Mouse (Mus musculus): Measurements from ENCODE around the gene Dazap1. TPM values are rescaled to one million over a fixed set of nuclear protein-coding genes. Genes with fewer than 3 reads are reported as not detected.

The Dazap1 gene
- polyA plus RNA-seq, 1 experiment from 2014 or later, result 53.2 TPM

GRCm38 (mm10) chr10:80227166-80227539 is 34.1 kb upstream of the Dazap1 start:
- DNase-seq (ENCODE audit: low spot score), result no peak
- H3K4me1 ChIP-seq (replicated peaks; ENCODE audit: control insufficient read depth, insufficient read depth, low read length), result peaks cover 16% of the 10 kb centered on the region

GRCm38 (mm10) chr10:80227877-80228775 is 33.2 kb upstream of the Dazap1 start:
- Histone ChIP-seq H3K9ac (ENCODE audit: low read length) (peak overlapping the region; percentile 97), H3K4me2 (ENCODE audit: low read depth, low read length, severe bottlenecking) (peak overlapping the region; percentile 93), H3K27ac (ENCODE audit: low read depth, low read length) (peak overlapping the region; percentile 34; the same call in 1 of the 2 replicates), H3K36me3 (ENCODE audit: control insufficient read depth, insufficient read depth, low read length) (no peaks in the 10 kb centered on the region; the same call in 1 of the 2 replicates), H3K9me3 (ENCODE audit: control insufficient read depth, low read length) (no peaks in the 10 kb centered on the region), H3K27me3 (ENCODE audit: control insufficient read depth, insufficient read depth, low read length) (no peaks in the 10 kb centered on the region), H3K4me3 (ENCODE audit: low read depth, low read length) (peak overlapping the region; percentile 82), H3K4me1 (replicated peaks; ENCODE audit: control insufficient read depth, insufficient read depth, low read length) (peaks cover 19% of the 10 kb centered on the region)
- DNase-seq (ENCODE audit: low spot score) (no peak), ATAC-seq (replicated peaks; ENCODE audit: low FRiP score) (no peak)
- WGBS, result 72% methylated on average over 15 of the region's 15 CpGs

More at GRCm38 (mm10) chr10:80227166-80227539, 34.1 kb upstream of the Dazap1 start:
- no peaks in the 10 kb centered on the region for H3K9me3 ChIP-seq (ENCODE audit: control insufficient read depth, low read length)
- H3K27me3 ChIP-seq (ENCODE audit: control insufficient read depth, insufficient read depth, low read length), result no peaks in the 10 kb centered on the region
- peak overlapping the region; percentile 82 for H3K4me3 ChIP-seq (ENCODE audit: low read depth, low read length)
- ATAC-seq (replicated peaks; ENCODE audit: low FRiP score), result no peak
- H3K4me2 ChIP-seq (ENCODE audit: low read depth, low read length, severe bottlenecking), result peak overlapping the region; percentile 93
- peak overlapping the region; percentile 88 for H3K27ac ChIP-seq (ENCODE audit: low read depth, low read length)
- 9% methylated on average over 10 of the region's 10 CpGs for WGBS
- peak overlapping the region; percentile 97 for H3K9ac ChIP-seq (ENCODE audit: low read length)
- no peaks in the 10 kb centered on the region; the same call in 1 of the 2 replicates for H3K36me3 ChIP-seq (ENCODE audit: control insufficient read depth, insufficient read depth, low read length)

GRCm38 (mm10) chr10:80236145-80236825 is 25.0 kb upstream of the Dazap1 start:
- WGBS, result 95% methylated on average over 13 of the region's 13 CpGs
- Histone ChIP-seq H3K9me3 (ENCODE audit: control insufficient read depth, low read length) (no peaks in the 10 kb centered on the region), H3K36me3 (ENCODE audit: control insufficient read depth, insufficient read depth, low read length) (peaks cover 16% of the 10 kb centered on the region), H3K9ac (ENCODE audit: low read length) (no peak overlapping the region), H3K4me3 (ENCODE audit: low read depth, low read length) (no peak overlapping the region), H3K4me1 (replicated peaks; ENCODE audit: control insufficient read depth, insufficient read depth, low read length) (peaks cover 5% of the 10 kb centered on the region; the same call in 1 of the 2 replicates), H3K4me2 (ENCODE audit: low read depth, low read length, severe bottlenecking) (no peak overlapping the region), H3K27ac (ENCODE audit: low read depth, low read length) (no peak overlapping the region), H3K27me3 (ENCODE audit: control insufficient read depth, insufficient read depth, low read length) (no peaks in the 10 kb centered on the region)
- DNase-seq (ENCODE audit: low spot score) (no peak), ATAC-seq (replicated peaks; ENCODE audit: low FRiP score) (no peak)

- Histone ChIP-seq H3K9me3 (ENCODE audit: control insufficient read depth, low read length) (no peaks in the 10 kb centered on the region), H3K4me3 (ENCODE audit: low read depth, low read length) (no peak overlapping the region), H3K4me2 (ENCODE audit: low read depth, low read length, severe bottlenecking) (no peak overlapping the region), H3K27ac (ENCODE audit: low read depth, low read length) (no peak overlapping the region), H3K27me3 (ENCODE audit: control insufficient read depth, insufficient read depth, low read length) (no peaks in the 10 kb centered on the region), H3K36me3 (ENCODE audit: control insufficient read depth, insufficient read depth, low read length) (peaks cover 20% of the 10 kb centered on the region), H3K9ac (ENCODE audit: low read length) (no peak overlapping the region), H3K4me1 (replicated peaks; ENCODE audit: control insufficient read depth, insufficient read depth, low read length) (peaks cover 5% of the 10 kb centered on the region; the same call in 1 of the 2 replicates)
- 94% methylated on average over 4 of the region's 4 CpGs for WGBS
- ATAC-seq (replicated peaks; ENCODE audit: low FRiP score) (no peak), DNase-seq (ENCODE audit: low spot score) (no peak)
Measured at GRCm38 (mm10) chr10:80237020-80237419, 24.3 kb upstream of the Dazap1 start.

GRCm38 (mm10) chr10:80238306-80238705 is 23.0 kb upstream of the Dazap1 start:
- ATAC-seq (replicated peaks; ENCODE audit: low FRiP score), result no peak
- peaks cover 3% of the 10 kb centered on the region; the same call in 1 of the 2 replicates for H3K4me1 ChIP-seq (replicated peaks; ENCODE audit: control insufficient read depth, insufficient read depth, low read length)
- no peak overlapping the region for H3K4me2 ChIP-seq (ENCODE audit: low read depth, low read length, severe bottlenecking)
- H3K36me3 ChIP-seq (ENCODE audit: control insufficient read depth, insufficient read depth, low read length), result peaks cover 21% of the 10 kb centered on the region
- no peak overlapping the region for H3K4me3 ChIP-seq (ENCODE audit: low read depth, low read length)
- H3K9ac ChIP-seq (ENCODE audit: low read length), result no peak overlapping the region
- 89% methylated on average over 3 of the region's 3 CpGs for WGBS
- DNase-seq (ENCODE audit: low spot score), result no peak
- H3K27ac ChIP-seq (ENCODE audit: low read depth, low read length), result no peak overlapping the region
- no peaks in the 10 kb centered on the region for H3K9me3 ChIP-seq (ENCODE audit: control insufficient read depth, low read length)
- no peaks in the 10 kb centered on the region for H3K27me3 ChIP-seq (ENCODE audit: control insufficient read depth, insufficient read depth, low read length)

GRCm38 (mm10) chr10:80239791-80240190 is 21.5 kb upstream of the Dazap1 start:
- Histone ChIP-seq H3K36me3 (ENCODE audit: control insufficient read depth, insufficient read depth, low read length) (peaks cover 21% of the 10 kb centered on the region), H3K4me1 (replicated peaks; ENCODE audit: control insufficient read depth, insufficient read depth, low read length) (no peaks in the 10 kb centered on the region), H3K4me2 (ENCODE audit: low read depth, low read length, severe bottlenecking) (no peak overlapping the region), H3K9me3 (ENCODE audit: control insufficient read depth, low read length) (no peaks in the 10 kb centered on the region), H3K4me3 (ENCODE audit: low read depth, low read length) (no peak overlapping the region), H3K9ac (ENCODE audit: low read length) (no peak overlapping the region), H3K27ac (ENCODE audit: low read depth, low read length) (no peak overlapping the region), H3K27me3 (ENCODE audit: control insufficient read depth, insufficient read depth, low read length) (no peaks in the 10 kb centered on the region)
- DNase-seq (ENCODE audit: low spot score), result no peak
- 89% methylated on average over 6 of the region's 6 CpGs for WGBS
- no peak for ATAC-seq (replicated peaks; ENCODE audit: low FRiP score)

GRCm38 (mm10) chr10:80242088-80242487 is 19.2 kb upstream of the Dazap1 start:
- 72% methylated on average over 9 of the region's 9 CpGs for WGBS
- peaks cover 21% of the 10 kb centered on the region for H3K36me3 ChIP-seq (ENCODE audit: control insufficient read depth, insufficient read depth, low read length)
- no peak overlapping the region for H3K4me2 ChIP-seq (ENCODE audit: low read depth, low read length, severe bottlenecking)
- H3K9ac ChIP-seq (ENCODE audit: low read length), result no peak overlapping the region
- no peaks in the 10 kb centered on the region for H3K9me3 ChIP-seq (ENCODE audit: control insufficient read depth, low read length)
- no peak overlapping the region for H3K27ac ChIP-seq (ENCODE audit: low read depth, low read length)
- ATAC-seq (replicated peaks; ENCODE audit: low FRiP score) (no peak), DNase-seq (ENCODE audit: low spot score) (no peak)
- no peak overlapping the region for H3K4me3 ChIP-seq (ENCODE audit: low read depth, low read length)
- H3K4me1 ChIP-seq (replicated peaks; ENCODE audit: control insufficient read depth, insufficient read depth, low read length), result peaks cover 3% of the 10 kb centered on the region
- H3K27me3 ChIP-seq (ENCODE audit: control insufficient read depth, insufficient read depth, low read length), result no peaks in the 10 kb centered on the region

GRCm38 (mm10) chr10:80242607-80243006 is 18.7 kb upstream of the Dazap1 start:
- DNase-seq (ENCODE audit: low spot score) (no peak), ATAC-seq (replicated peaks; ENCODE audit: low FRiP score) (no peak)
- WGBS, result 95% methylated on average over 3 of the region's 3 CpGs
- Histone ChIP-seq H3K4me1 (replicated peaks; ENCODE audit: control insufficient read depth, insufficient read depth, low read length) (peaks cover 3% of the 10 kb centered on the region), H3K36me3 (ENCODE audit: control insufficient read depth, insufficient read depth, low read length) (peaks cover 21% of the 10 kb centered on the region), H3K27me3 (ENCODE audit: control insufficient read depth, insufficient read depth, low read length) (no peaks in the 10 kb centered on the region), H3K4me2 (ENCODE audit: low read depth, low read length, severe bottlenecking) (no peak overlapping the region), H3K4me3 (ENCODE audit: low read depth, low read length) (no peak overlapping the region), H3K9me3 (ENCODE audit: control insufficient read depth, low read length) (no peaks in the 10 kb centered on the region), H3K9ac (ENCODE audit: low read length) (no peak overlapping the region), H3K27ac (ENCODE audit: low read depth, low read length) (no peak overlapping the region)

All from forebrain, embryonic 11.5 days (tissue).